Mouse (Mus musculus) lung, postnatal 0 days (tissue): Measurements from ENCODE around the gene Asap2. TPM values are rescaled to one million over a fixed set of nuclear protein-coding genes. Genes with fewer than 3 reads are reported as not detected.
A peak's percentile ranks its signal among the peaks of the same experiment; 100 is the strongest.

Experiments used
- ATAC-seq: fragments of 200-750 bp; cut with Nextera tagmentation; 2 replicates; pipeline ENCODE4 v1.8.0; 2017; ENCODE audit warnings: moderate library complexity
- DNase-seq: peaks from one replicate; pipeline ENCODE4 v3.0.0-alpha.2; 2016; ENCODE audit warnings: low spot score
- H3K27ac ChIP-seq: fragments of 300-500 bp; sonication (generic); 2 replicates; pipeline ENCODE4 v1.5.1; 2014; ENCODE audit warnings: antibody characterized with exemption, mild to moderate bottlenecking, low read length, mixed read lengths
- H3K27me3 ChIP-seq: fragments of 300-500 bp; sonication (generic); replicated peaks from 2 replicates; pipeline ENCODE4 v1.6.1; 2014; ENCODE audit warnings: low read length, mixed read lengths; ENCODE audit not compliant: insufficient read depth
- H3K36me3 ChIP-seq: fragments of 300-500 bp; sonication (generic); 2 replicates; pipeline ENCODE4 v1.6.1; 2014; ENCODE audit warnings: low read length, mixed read lengths; ENCODE audit not compliant: insufficient read depth
- H3K4me1 ChIP-seq: fragments of 300-500 bp; sonication (generic); 2 replicates; pipeline ENCODE4 v1.6.1; 2014; ENCODE audit warnings: antibody characterized with exemption, low read depth, low read length, mixed read lengths; ENCODE audit not compliant: insufficient read depth
- H3K4me2 ChIP-seq: fragments of 300-500 bp; sonication (generic); replicated peaks from 2 replicates; pipeline ENCODE4 v1.6.1; 2014; ENCODE audit warnings: low read depth, mild to moderate bottlenecking, low read length, moderate library complexity, mixed read lengths
- H3K4me3 ChIP-seq: fragments of 300-500 bp; sonication (generic); 2 replicates; pipeline ENCODE4 v1.5.1; 2014; ENCODE audit warnings: low read depth, low read length
- H3K9ac ChIP-seq: fragments of 300-500 bp; sonication (generic); replicated peaks from 2 replicates; pipeline ENCODE4 v1.6.1; 2014; ENCODE audit warnings: low read depth, mild to moderate bottlenecking
- H3K9me3 ChIP-seq: fragments of 300-500 bp; sonication (generic); 2 replicates; pipeline ENCODE4 v1.6.1; 2016; ENCODE audit warnings: low read length, mixed read lengths
- CTCF ChIP-seq: IDR thresholded peaks from 2 replicates; pipeline ENCODE4 v1.5.1; 2016; ENCODE audit warnings: antibody characterized with exemption, mild to moderate bottlenecking
- EP300 ChIP-seq: IDR thresholded peaks from 2 replicates; pipeline ENCODE4 v1.6.1; 2016; ENCODE audit warnings: antibody characterized with exemption, mild to moderate bottlenecking, control low read depth
- WGBS: fragments of 180-500 bp; shearing (Covaris S2); extraction: QIAGEN DNeasy Blood & Tissue Kit; methylation state at CpG from one replicate; pipeline ENCODE4 v1.1.7; 2014; 5-methylcytosine and 5-hydroxymethylcytosine counted together
- polyA plus RNA-seq: library from polyadenylated mRNA; unstranded; fragments of >200 nt; fragmentation: Nextera tagmentation; extraction: Ambion mirVana; gene quantifications from 2 replicates; pipeline ENCODE4 v1.2.1, GENCODE M21; 2015

The Asap2 gene
- polyA plus RNA-seq, 1 experiment from 2014 or later = 6.4 TPM

DNA sequence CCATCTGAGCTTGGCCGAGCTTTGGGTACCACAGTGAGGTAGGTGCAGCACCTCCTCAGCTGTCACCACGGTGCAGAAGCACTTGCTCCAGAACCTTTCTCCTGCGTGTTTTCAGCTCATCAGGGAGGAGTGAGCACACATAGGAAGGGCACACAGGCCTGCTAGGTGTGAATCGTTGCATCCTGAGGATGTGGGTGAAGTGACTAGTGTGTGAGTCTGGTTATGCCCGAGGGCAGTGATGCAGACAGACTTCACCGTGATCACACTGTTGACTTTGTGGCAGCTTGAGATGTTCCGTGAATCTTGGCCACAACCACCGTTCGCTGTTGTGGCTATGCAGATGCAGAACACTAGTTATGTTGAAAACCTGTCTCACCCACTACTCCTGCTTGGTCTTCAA, 236.1 kb downstream of the Asap2 start:
- DNase-seq = no peak
- no peak for ATAC-seq
- Histone ChIP-seq H3K4me1 (peaks cover 11% of the 10 kb centered on the region; the same call in 1 of the 2 replicates), H3K36me3 (0 out of 2 replicates have a peak, but pooled peaks cover 3% of the 10 kb centered on the region), H3K27ac (peak overlapping the region; percentile 72; the same call in 1 of the 2 replicates), H3K4me3 (no peak overlapping the region), H3K9me3 (no peaks in the 10 kb centered on the region), H3K27me3 (no peaks in the 10 kb centered on the region), H3K4me2 (no peak overlapping the region), H3K9ac (no peak overlapping the region)
- TF ChIP-seq EP300 (no peak), CTCF (no peak)
- 78% methylated on average over 9 of the region's 9 CpGs for WGBS

DNA sequence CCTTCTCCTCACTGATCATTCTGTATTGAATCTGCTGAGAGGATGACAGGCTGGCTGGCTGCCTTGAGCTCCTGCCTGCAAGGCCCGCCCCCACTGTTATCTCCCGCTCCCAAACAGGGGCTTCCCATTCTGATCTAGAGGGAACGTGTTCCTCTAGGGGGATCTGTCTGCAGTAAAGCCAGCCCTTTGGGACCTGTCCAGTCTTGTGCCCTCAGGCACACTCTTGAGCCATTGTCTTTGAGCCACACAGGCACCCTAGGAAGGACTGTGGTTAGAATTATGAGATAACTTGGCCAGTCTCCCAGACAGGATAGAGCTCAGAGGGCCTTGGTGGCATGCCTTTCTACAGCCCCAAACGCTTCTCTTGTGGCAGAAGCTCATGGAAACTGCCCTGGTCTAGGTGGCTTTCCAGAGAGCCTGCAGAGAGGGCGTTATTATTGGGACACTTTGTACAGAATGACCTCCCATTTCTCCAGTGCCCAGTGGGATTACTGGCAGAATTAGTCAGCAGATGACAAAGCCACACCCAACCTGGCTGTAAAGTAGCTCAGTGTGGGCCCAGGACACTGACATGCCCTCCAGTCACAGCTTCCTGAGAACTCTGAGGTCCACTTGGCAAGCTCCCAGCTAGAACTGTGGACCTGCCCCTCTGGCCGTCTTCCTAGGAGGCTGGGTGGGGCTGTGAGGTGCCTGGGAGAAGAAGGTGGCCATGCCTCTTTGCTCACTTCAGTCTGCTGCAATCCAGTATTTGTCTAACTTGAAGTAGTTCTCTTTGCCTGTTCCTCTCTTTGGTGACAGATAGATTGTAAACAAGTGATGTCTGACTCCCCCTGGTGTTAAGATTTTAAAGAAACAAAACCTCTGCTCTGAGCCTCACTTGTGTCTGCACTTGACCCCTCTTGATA, 237.1 kb downstream of the Asap2 start:
- H3K4me2 ChIP-seq = no peak overlapping the region
- H3K27me3 ChIP-seq = no peaks in the 10 kb centered on the region
- 0 out of 2 replicates have a peak, but pooled peaks cover 3% of the 10 kb centered on the region for H3K36me3 ChIP-seq
- peaks cover 11% of the 10 kb centered on the region; the same call in 1 of the 2 replicates for H3K4me1 ChIP-seq
- no peak overlapping the region for H3K9ac ChIP-seq
- peak overlapping the region; percentile 72 for H3K27ac ChIP-seq
- no peak overlapping the region for H3K4me3 ChIP-seq
- ATAC-seq = peak; percentile 83
- WGBS = 21% methylated on average over 6 of the region's 6 CpGs
- DNase-seq = peak; percentile 94
- no peaks in the 10 kb centered on the region for H3K9me3 ChIP-seq
- TF ChIP-seq CTCF (peak; percentile 58), EP300 (peak; percentile 95)

DNA sequence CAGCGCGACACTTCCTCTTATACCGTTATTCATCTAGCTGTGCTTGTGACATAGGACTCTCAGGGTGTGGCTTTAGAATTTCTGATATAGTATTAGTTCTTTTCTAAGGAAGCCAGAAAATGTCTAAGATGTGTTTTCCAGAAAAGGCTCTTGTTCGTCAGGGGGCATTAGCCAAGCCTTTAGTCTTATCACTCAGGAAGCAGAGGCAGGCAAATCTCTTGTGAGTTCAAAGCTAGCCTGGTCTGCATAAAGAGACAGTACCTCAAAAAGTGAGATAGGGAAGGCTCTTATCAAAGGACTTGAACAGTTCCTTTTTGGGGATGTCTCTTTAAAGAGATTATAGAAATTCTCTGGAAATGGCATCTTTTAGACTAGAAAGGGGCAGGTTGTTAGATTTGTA, 238.4 kb downstream of the Asap2 start:
- Histone ChIP-seq H3K36me3 (0 out of 2 replicates have a peak, but pooled peaks cover 3% of the 10 kb centered on the region), H3K4me1 (peaks cover 11% of the 10 kb centered on the region; the same call in 1 of the 2 replicates), H3K27ac (peak overlapping the region; percentile 72; the same call in 1 of the 2 replicates), H3K4me3 (no peak overlapping the region), H3K27me3 (no peaks in the 10 kb centered on the region), H3K4me2 (no peak overlapping the region), H3K9ac (no peak overlapping the region), H3K9me3 (no peaks in the 10 kb centered on the region)
- ATAC-seq = no peak
- WGBS = 85% methylated on average over 4 of the region's 4 CpGs
- no peak for TF ChIP-seq CTCF
- no peak for TF ChIP-seq EP300
- DNase-seq = no peak

DNA sequence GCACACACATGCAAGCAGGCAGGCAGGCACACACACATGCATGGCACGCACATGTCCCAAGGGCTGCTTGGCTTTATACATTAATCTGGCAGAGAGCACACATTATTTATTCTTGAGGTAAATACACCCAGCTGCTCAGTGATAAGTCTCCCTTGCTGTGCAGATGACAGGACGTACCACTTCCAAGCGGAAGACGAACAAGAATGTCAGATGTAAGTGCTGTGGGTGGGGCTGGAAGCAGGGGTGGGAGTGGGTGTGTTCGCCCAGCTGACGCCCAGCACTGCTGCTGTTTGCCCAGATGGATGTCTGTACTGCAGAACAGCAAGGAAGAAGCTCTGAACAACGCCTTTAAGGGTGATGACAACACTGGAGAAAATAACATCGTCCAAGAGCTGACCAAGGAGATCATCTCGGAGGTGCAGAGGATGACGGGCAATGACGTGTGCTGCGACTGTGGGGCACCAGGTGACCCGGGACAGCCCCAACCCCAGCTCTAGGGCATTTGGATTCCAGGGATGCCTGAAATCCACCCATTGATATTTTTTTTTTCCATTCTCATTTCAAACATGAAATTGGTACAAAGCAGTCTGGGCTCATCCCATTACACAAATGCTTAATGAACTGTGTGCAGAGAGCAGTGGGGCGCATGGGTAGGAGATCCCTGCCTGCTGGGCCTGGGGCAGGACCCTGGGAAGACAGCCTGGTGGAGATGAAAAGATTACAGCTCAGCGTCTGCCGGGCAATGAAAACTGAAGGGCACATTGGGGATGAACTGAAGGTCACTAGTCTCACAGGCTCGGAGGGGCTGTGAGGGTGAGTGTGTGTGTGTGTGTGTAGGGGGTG, 239.0 kb downstream of the Asap2 start:
- DNase-seq (peak; percentile 66), ATAC-seq (peak; percentile 55)

DNA sequence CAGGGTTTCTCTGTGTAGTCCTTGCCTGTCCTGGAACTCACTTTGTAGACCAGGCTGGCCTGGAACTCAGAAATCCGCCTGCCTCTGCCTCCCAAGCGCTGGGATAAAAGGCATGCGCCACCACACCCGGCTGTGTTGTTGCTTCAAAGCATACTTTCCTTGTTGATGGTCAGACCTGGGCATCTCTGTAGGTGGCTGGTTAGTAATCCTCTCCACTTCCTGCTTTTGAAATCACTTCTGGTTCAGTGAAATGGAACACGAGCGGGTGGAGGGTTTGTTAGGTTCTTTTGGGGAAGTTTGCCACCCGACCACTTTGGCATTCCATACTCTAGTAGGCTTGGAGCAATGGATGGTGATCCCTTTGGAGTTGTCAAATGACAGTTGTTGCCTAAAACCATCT, 243.5 kb downstream of the Asap2 start:
- 79% methylated on average over 7 of the region's 7 CpGs for WGBS
- Histone ChIP-seq H3K4me3 (no peak overlapping the region), H3K9ac (no peak overlapping the region), H3K36me3 (peaks cover 3% of the 10 kb centered on the region; the same call in 1 of the 2 replicates), H3K27me3 (no peaks in the 10 kb centered on the region), H3K4me1 (no peaks in the 10 kb centered on the region), H3K4me2 (no peak overlapping the region), H3K9me3 (no peaks in the 10 kb centered on the region), H3K27ac (no peak overlapping the region)
- ATAC-seq = no peak
- DNase-seq = no peak
- TF ChIP-seq EP300 (no peak), CTCF (no peak)

More for the DNA sequence above, 239.0 kb downstream of the Asap2 start:
- TF ChIP-seq EP300 (peak; percentile 96), CTCF (no peak)
- 59% methylated on average over 17 of the region's 17 CpGs for WGBS
- Histone ChIP-seq H3K4me3 (no peak overlapping the region), H3K4me2 (no peak overlapping the region), H3K4me1 (peaks cover 11% of the 10 kb centered on the region; the same call in 1 of the 2 replicates), H3K27me3 (no peaks in the 10 kb centered on the region), H3K9me3 (no peaks in the 10 kb centered on the region), H3K36me3 (peaks cover 3% of the 10 kb centered on the region; the same call in 1 of the 2 replicates), H3K27ac (no peak overlapping the region), H3K9ac (no peak overlapping the region)

DNA sequence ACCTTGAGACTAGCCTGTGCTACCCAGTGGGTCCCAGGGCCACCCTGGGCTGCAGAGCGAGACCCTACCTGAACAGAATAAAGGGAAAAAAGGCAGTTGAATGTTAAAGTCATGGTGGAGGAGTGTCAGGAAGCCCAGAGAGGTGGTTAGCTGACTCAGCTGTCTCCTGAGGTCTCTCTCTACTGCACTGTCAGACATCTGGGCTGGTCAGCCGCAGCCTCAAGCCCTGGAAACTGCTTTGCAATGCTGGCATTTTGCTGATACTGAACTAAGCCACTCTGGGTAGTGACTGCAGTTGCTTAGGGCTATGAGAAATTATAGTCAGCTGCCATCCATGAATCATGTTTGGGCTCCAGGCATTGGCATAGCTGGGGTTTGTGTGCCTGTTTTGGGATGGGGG, 244.3 kb downstream of the Asap2 start:
- no peak overlapping the region for H3K4me2 ChIP-seq
- ATAC-seq (no peak), DNase-seq (no peak)
- H3K4me3 ChIP-seq = no peak overlapping the region
- peaks cover 3% of the 10 kb centered on the region; the same call in 1 of the 2 replicates for H3K36me3 ChIP-seq
- no peaks in the 10 kb centered on the region for H3K27me3 ChIP-seq
- no peaks in the 10 kb centered on the region for H3K4me1 ChIP-seq
- no peaks in the 10 kb centered on the region for H3K9me3 ChIP-seq
- H3K9ac ChIP-seq = no peak overlapping the region
- WGBS = 89% methylated on average over 2 of the region's 2 CpGs
- TF ChIP-seq EP300 (no peak), CTCF (no peak)
- no peak overlapping the region for H3K27ac ChIP-seq
